Mouse (Mus musculus) cortical plate, adult 2 months (tissue): ENCODE results near the gene Cdk5rap2. TPM values are rescaled to one million over a fixed set of nuclear protein-coding genes. Genes with fewer than 3 reads are reported as not detected.

Experiments
- H3K27ac ChIP-seq: fragments of 200-500 bp; 2 replicates; pipeline ENCODE4 v1.5.1; 2012; ENCODE audit warnings: low read length, control low read depth, inconsistent platforms; ENCODE audit not compliant: insufficient read depth
- H3K4me1 ChIP-seq: fragments of 200-500 bp; 2 replicates; pipeline ENCODE4 v1.6.1; 2011; ENCODE audit warnings: low read length; ENCODE audit not compliant: control insufficient read depth, insufficient read depth
- H3K4me3 ChIP-seq: fragments of 200-500 bp; 2 replicates; pipeline ENCODE4 v1.5.1; 2011; ENCODE audit warnings: mild to moderate bottlenecking, low read length, control low read depth; ENCODE audit not compliant: insufficient read depth
- CTCF ChIP-seq: fragments of 200-500 bp; IDR thresholded peaks from 2 replicates; pipeline ENCODE4 v1.5.1; 2011; ENCODE audit warnings: mild to moderate bottlenecking, control low read depth, low read length; ENCODE audit not compliant: insufficient read depth; ENCODE audit errors: extremely low read depth
- POLR2A ChIP-seq: fragments of 200-500 bp; IDR thresholded peaks from 2 replicates; pipeline ENCODE4 v1.6.1; 2011; ENCODE audit warnings: mild to moderate bottlenecking, low read length, control low read depth; ENCODE audit not compliant: insufficient read depth; ENCODE audit errors: extremely low read depth
- polyA plus RNA-seq: library from polyadenylated mRNA; depleted of rRNA; stranded (reverse); fragments of >200 nt; gene quantifications from 2 replicates; pipeline ENCODE4 v1.2.3, GENCODE M21; 2012

Gene Cdk5rap2
- polyA plus RNA-seq, 1 experiment: 6.8 TPM

- peaks cover 3% of the 10 kb centered on the region for H3K4me1 ChIP-seq
- TF ChIP-seq CTCF (no peak), POLR2A (no peak)
- no peak overlapping the region for H3K4me3 ChIP-seq
- no peak overlapping the region for H3K27ac ChIP-seq
These were observed 132.2 kb downstream of the Cdk5rap2 start for GRCm38 (mm10) chr4:70278057-70278456.

GRCm38 (mm10) chr4:70272943-70273342, 137.3 kb downstream of the Cdk5rap2 start:
- TF ChIP-seq POLR2A (no peak), CTCF (no peak)
- Histone ChIP-seq H3K27ac (no peak overlapping the region), H3K4me3 (no peak overlapping the region), H3K4me1 (peaks cover 3% of the 10 kb centered on the region; the same call in 1 of the 2 replicates)

- TF ChIP-seq CTCF (no peak), POLR2A (no peak)
- Histone ChIP-seq H3K4me1 (peaks cover 3% of the 10 kb centered on the region; the same call in 1 of the 2 replicates), H3K4me3 (no peak overlapping the region), H3K27ac (no peak overlapping the region)
These were observed 137.7 kb downstream of the Cdk5rap2 start for GRCm38 (mm10) chr4:70272527-70272926.

- Histone ChIP-seq H3K4me1 (no peaks in the 10 kb centered on the region), H3K4me3 (no peak overlapping the region), H3K27ac (no peak overlapping the region)
- TF ChIP-seq POLR2A: no peak
- no peak for TF ChIP-seq CTCF
These were observed 142.9 kb downstream of the Cdk5rap2 start for GRCm38 (mm10) chr4:70267213-70267906.

- H3K27ac ChIP-seq: no peak overlapping the region
- TF ChIP-seq CTCF (peak; percentile 75), POLR2A (no peak)
- H3K4me3 ChIP-seq: no peak overlapping the region
- peaks cover 3% of the 10 kb centered on the region for H3K4me1 ChIP-seq
These were observed 145.0 kb downstream of the Cdk5rap2 start for GRCm38 (mm10) chr4:70265248-70265647.

GRCm38 (mm10) chr4:70262850-70263249, 147.4 kb downstream of the Cdk5rap2 start:
- H3K27ac ChIP-seq: no peak overlapping the region
- no peak for TF ChIP-seq CTCF
- TF ChIP-seq POLR2A: no peak
- H3K4me1 ChIP-seq: peaks cover 12% of the 10 kb centered on the region
- H3K4me3 ChIP-seq: no peak overlapping the region

- H3K27ac ChIP-seq: no peak overlapping the region
These were observed 148.9 kb downstream of the Cdk5rap2 start for GRCm38 (mm10) chr4:70261315-70261714.

GRCm38 (mm10) chr4:70260419-70260807, 149.8 kb downstream of the Cdk5rap2 start:
- Histone ChIP-seq H3K4me1 (peaks cover 13% of the 10 kb centered on the region), H3K27ac (peak overlapping the region; percentile 87), H3K4me3 (no peak overlapping the region)
- TF ChIP-seq CTCF: no peak
- TF ChIP-seq POLR2A: no peak

More at GRCm38 (mm10) chr4:70261315-70261714, 148.9 kb downstream of the Cdk5rap2 start:
- Histone ChIP-seq H3K4me3 (no peak overlapping the region), H3K4me1 (peaks cover 13% of the 10 kb centered on the region)
- TF ChIP-seq CTCF (no peak), POLR2A (no peak)

GRCm38 (mm10) chr4:70259726-70260418, 150.4 kb downstream of the Cdk5rap2 start:
- Histone ChIP-seq H3K4me1 (peaks cover 13% of the 10 kb centered on the region), H3K27ac (peak overlapping the region; percentile 90), H3K4me3 (no peak overlapping the region)
- TF ChIP-seq CTCF (0 out of 2 replicates have a peak, but pooled peaks have one; percentile 32), POLR2A (no peak)
